Mouse (Mus musculus) kidney, postnatal 0 days (tissue): Measurements from ENCODE around the gene Blm. TPM values are rescaled to one million over a fixed set of nuclear protein-coding genes. Genes with fewer than 3 reads are reported as not detected.
A peak's percentile ranks its signal among the peaks of the same experiment; 100 is the strongest.

Source experiments
- ATAC-seq: fragments of 200-750 bp; cut with Nextera tagmentation; replicated peaks from 2 replicates; pipeline ENCODE4 v1.8.0; 2017; ENCODE audit warnings: low read depth, moderate number of reproducible peaks, moderate TSS enrichment, moderate library complexity; ENCODE audit not compliant: low FRiP score
- DNase-seq: peaks from one replicate; pipeline ENCODE4 v3.0.0-alpha.2; 2016; ENCODE audit warnings: low spot score
- H3K27ac ChIP-seq: fragments of 300-500 bp; sonication (generic); 2 replicates; pipeline ENCODE4 v1.5.1; 2014; ENCODE audit warnings: mild to moderate bottlenecking
- H3K27me3 ChIP-seq: fragments of 300-500 bp; sonication (generic); 2 replicates; pipeline ENCODE4 v1.6.1; 2014; ENCODE audit warnings: low read length, mixed read lengths; ENCODE audit not compliant: insufficient read depth
- H3K36me3 ChIP-seq: fragments of 300-500 bp; sonication (generic); 2 replicates; pipeline ENCODE4 v1.6.1; 2014; ENCODE audit warnings: low read length, mixed read lengths; ENCODE audit not compliant: insufficient read depth
- H3K4me1 ChIP-seq: fragments of 300-500 bp; sonication (generic); replicated peaks from 2 replicates; pipeline ENCODE4 v1.6.1; 2014; ENCODE audit warnings: antibody characterized with exemption, low read length, mixed read lengths; ENCODE audit not compliant: insufficient read depth
- H3K4me2 ChIP-seq: fragments of 300-500 bp; sonication (generic); 2 replicates; pipeline ENCODE4 v1.6.1; 2014; ENCODE audit warnings: mild to moderate bottlenecking, low read length, moderate library complexity, mixed read lengths
- H3K4me3 ChIP-seq: fragments of 300-500 bp; sonication (generic); replicated peaks from 2 replicates; pipeline ENCODE4 v1.5.1; 2014; ENCODE audit warnings: low read depth, low read length
- H3K9ac ChIP-seq: fragments of 300-500 bp; sonication (generic); 2 replicates; pipeline ENCODE4 v1.6.1; 2014; ENCODE audit warnings: low read depth, low read length
- H3K9me3 ChIP-seq: fragments of 300-500 bp; sonication (generic); replicated peaks from 2 replicates; pipeline ENCODE4 v1.6.1; 2016; ENCODE audit warnings: low read length, inconsistent platforms, mixed read lengths
- CTCF ChIP-seq: IDR thresholded peaks from 2 replicates; pipeline ENCODE4 v1.5.1; 2016; ENCODE audit warnings: antibody characterized with exemption, low read depth, mild to moderate bottlenecking, moderate library complexity
- WGBS: fragments of 180-500 bp; shearing (Covaris S2); extraction: QIAGEN DNeasy Blood & Tissue Kit; methylation state at CpG from one replicate; pipeline ENCODE4 v1.1.7; 2014; 5-methylcytosine and 5-hydroxymethylcytosine counted together
- polyA plus RNA-seq: library from polyadenylated mRNA; unstranded; fragments of >200 nt; fragmentation: Nextera tagmentation; extraction: Ambion mirVana; gene quantifications from 2 replicates; pipeline ENCODE4 v1.2.1, GENCODE M21; 2015

Gene Blm
- polyA plus RNA-seq, 1 experiment from 2014 or later, result 6.7 TPM

DNA sequence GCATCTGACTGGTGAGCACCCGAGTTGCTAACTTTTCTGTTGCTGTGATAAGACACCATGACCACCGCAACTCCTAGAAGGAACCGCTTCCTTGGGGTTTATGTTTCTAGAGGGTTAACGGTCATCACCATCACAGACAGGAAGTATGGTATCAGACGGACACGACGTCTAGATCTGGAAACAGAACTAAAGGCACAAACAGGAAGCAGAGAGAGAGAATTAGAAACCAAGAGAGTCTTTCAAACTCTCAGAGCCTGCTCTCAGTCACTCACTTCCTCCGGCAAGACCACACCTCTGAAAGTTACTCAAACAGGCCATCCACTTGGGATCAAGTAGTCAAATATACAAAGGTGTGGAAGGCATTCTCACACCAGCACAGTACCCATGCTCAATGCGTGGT lies 40.8 kb upstream of the Blm start:
- TF ChIP-seq CTCF, result no peak
- 65% methylated on average over 9 of the region's 9 CpGs for WGBS
- no peak for DNase-seq

GRCm38 (mm10) chr7:80573076-80573475 lies 38.2 kb upstream of the Blm start:
- no peak overlapping the region for H3K4me3 ChIP-seq
- no peak overlapping the region for H3K9ac ChIP-seq
- DNase-seq (no peak), ATAC-seq (no peak)
- 60% methylated on average over 3 of the region's 3 CpGs for WGBS
- no peaks in the 10 kb centered on the region for H3K36me3 ChIP-seq
- H3K27ac ChIP-seq, result no peak overlapping the region
- no peak overlapping the region for H3K4me2 ChIP-seq
- no peaks in the 10 kb centered on the region for H3K9me3 ChIP-seq
- TF ChIP-seq CTCF, result no peak
- no peaks in the 10 kb centered on the region for H3K27me3 ChIP-seq
- H3K4me1 ChIP-seq, result no peaks in the 10 kb centered on the region

More for the DNA sequence above, 40.8 kb upstream of the Blm start:
- no peak for ATAC-seq
- H3K4me3 ChIP-seq, result no peak overlapping the region
- H3K27ac ChIP-seq, result no peak overlapping the region
- no peaks in the 10 kb centered on the region for H3K36me3 ChIP-seq
- no peak overlapping the region for H3K4me2 ChIP-seq
- no peaks in the 10 kb centered on the region for H3K9me3 ChIP-seq
- no peaks in the 10 kb centered on the region for H3K4me1 ChIP-seq
- H3K9ac ChIP-seq, result no peak overlapping the region
- H3K27me3 ChIP-seq, result no peaks in the 10 kb centered on the region

GRCm38 (mm10) chr7:80567982-80568381 lies 33.1 kb upstream of the Blm start:
- Histone ChIP-seq H3K4me1 (no peaks in the 10 kb centered on the region), H3K9me3 (no peaks in the 10 kb centered on the region), H3K27me3 (no peaks in the 10 kb centered on the region), H3K4me2 (no peak overlapping the region), H3K9ac (no peak overlapping the region), H3K4me3 (no peak overlapping the region), H3K27ac (no peak overlapping the region), H3K36me3 (no peaks in the 10 kb centered on the region)
- DNase-seq, result no peak
- no peak for ATAC-seq
- TF ChIP-seq CTCF, result no peak
- 85% methylated on average over 8 of the region's 8 CpGs for WGBS

- no peaks in the 10 kb centered on the region for H3K9me3 ChIP-seq
- H3K36me3 ChIP-seq, result no peaks in the 10 kb centered on the region
- no peak for TF ChIP-seq CTCF
- H3K4me2 ChIP-seq, result no peak overlapping the region
- H3K27me3 ChIP-seq, result no peaks in the 10 kb centered on the region
- ATAC-seq, result no peak
- DNase-seq, result no peak
- H3K4me3 ChIP-seq, result no peak overlapping the region
- WGBS, result 67% methylated on average over 5 of the region's 5 CpGs
- H3K27ac ChIP-seq, result no peak overlapping the region
- H3K4me1 ChIP-seq, result no peaks in the 10 kb centered on the region
- no peak overlapping the region for H3K9ac ChIP-seq
These were observed 27.0 kb upstream of the Blm start for GRCm38 (mm10) chr7:80561931-80562330.

DNA sequence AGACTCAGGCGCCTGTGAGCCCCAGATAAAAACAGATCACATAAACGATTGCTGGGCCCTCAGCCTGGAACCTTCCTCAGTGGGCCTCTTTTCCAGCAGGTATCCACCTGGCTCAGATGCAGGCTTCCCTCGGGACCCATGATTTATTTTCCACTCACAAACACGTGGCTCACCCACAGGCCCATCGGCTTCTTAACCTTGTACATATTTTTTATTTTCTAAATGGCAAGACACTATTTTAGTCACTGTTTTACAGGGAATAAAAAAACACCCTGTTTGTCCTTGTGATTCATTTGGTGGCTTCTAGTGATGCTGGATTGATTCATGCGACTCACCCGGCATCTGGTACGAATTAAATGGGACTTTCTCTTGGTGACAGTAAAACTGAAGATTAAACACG lies 26.4 kb upstream of the Blm start:
- Histone ChIP-seq H3K9me3 (no peaks in the 10 kb centered on the region), H3K27ac (no peak overlapping the region), H3K36me3 (no peaks in the 10 kb centered on the region), H3K4me3 (no peak overlapping the region), H3K27me3 (no peaks in the 10 kb centered on the region), H3K4me2 (no peak overlapping the region), H3K4me1 (no peaks in the 10 kb centered on the region), H3K9ac (no peak overlapping the region)
- no peak for TF ChIP-seq CTCF
- WGBS, result 60% methylated on average over 9 of the region's 9 CpGs
- ATAC-seq (no peak), DNase-seq (no peak)

DNA sequence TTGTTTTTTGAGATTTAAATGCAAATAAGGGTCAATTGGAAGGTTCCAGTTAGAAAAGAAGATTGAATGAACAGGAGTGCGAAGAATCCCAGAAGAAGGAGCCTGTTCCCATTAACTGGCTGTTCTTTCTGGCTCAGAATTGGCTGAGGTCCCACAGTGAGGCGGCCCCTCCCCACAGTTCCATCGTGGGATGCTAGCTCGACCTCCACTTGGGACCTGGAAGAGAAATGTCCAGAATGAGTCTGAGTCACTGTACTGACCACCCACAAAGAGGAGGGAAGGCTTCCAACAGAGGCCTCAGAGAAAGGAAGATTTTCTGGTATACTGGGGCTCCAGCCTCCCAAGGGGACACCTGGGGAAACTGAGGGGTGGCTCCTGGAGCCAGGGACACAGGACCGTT lies 23.7 kb upstream of the Blm start:
- Histone ChIP-seq H3K4me1 (no peaks in the 10 kb centered on the region), H3K9me3 (no peaks in the 10 kb centered on the region), H3K36me3 (no peaks in the 10 kb centered on the region), H3K4me2 (no peak overlapping the region), H3K9ac (no peak overlapping the region), H3K27me3 (no peaks in the 10 kb centered on the region), H3K4me3 (no peak overlapping the region), H3K27ac (no peak overlapping the region)
- TF ChIP-seq CTCF, result no peak
- DNase-seq (peak; percentile 52), ATAC-seq (no peak)
- 47% methylated on average over 5 of the region's 5 CpGs for WGBS

- Histone ChIP-seq H3K27me3 (no peaks in the 10 kb centered on the region), H3K4me1 (no peaks in the 10 kb centered on the region), H3K36me3 (no peaks in the 10 kb centered on the region), H3K9me3 (no peaks in the 10 kb centered on the region), H3K9ac (no peak overlapping the region), H3K4me3 (no peak overlapping the region), H3K4me2 (no peak overlapping the region), H3K27ac (no peak overlapping the region)
- ATAC-seq (no peak), DNase-seq (peak; percentile 45)
- 36% methylated on average over 8 of the region's 8 CpGs for WGBS
- TF ChIP-seq CTCF, result peak; percentile 29; the same call in 1 of the 2 replicates
These were observed 23.2 kb upstream of the Blm start for GRCm38 (mm10) chr7:80558101-80558500.
